Mouse (Mus musculus) CD4-positive naive resting alpha-beta T cell, adult 76 days (primary cell): ENCODE data around the gene Spag4. TPM values are rescaled to one million over a fixed set of nuclear protein-coding genes. Genes with fewer than 3 reads are reported as not detected.

Source experiments
- total RNA-seq: library from RNA; stranded (reverse); gene quantifications from one replicate; pipeline ENCODE4 v1.2.4, GENCODE M21; 2023

Gene Spag4
- 4.8 TPM for total RNA-seq

DNA sequence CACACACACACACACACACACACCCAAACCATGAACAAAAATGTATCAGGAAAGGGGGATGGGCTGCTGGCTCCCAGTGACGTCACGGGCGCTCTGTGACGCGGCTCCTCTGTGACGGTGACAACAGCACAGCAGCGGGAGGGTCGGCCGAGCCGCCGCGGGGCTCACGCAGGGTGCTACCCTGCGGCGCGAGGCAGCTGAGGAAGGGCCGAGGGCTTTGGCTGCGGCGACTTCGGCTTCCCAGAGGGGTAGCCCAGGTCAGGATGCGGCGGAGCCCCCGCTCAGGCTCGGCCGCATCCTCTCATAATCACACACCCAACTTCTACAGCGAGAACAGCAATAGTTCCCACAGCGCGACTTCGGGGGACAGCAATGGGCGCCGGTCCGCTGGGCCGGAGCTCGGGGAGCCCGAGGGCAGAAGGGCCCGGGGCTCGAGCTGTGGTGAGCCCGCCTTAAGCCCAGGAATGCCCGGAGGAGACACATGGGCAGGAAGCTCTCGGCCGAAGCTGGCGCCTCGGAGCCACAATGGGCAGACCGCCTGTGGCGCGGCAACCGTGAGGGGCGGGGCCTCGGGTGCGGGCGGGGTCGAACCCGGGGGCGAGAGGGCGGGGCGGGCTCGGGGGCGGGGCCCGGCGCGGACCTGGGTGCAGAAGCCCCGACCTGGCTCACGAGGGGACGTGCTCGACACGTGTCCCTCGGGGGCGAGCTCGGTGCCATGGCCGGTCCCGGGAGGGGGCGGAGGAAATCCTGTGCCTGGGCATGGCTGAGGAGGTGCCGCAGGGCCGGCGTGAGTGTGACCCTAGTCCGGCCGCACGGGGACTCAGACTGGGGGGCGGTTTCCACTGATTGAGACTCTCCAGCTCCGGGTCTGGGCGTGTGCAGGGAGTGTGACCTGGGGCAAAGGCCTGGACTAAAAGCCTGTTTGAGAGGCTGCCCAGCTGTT lies at the start of gene Spag4:
Gene Spag4 (plus strand): TSS at position 77 of the 943 bp plus-strand sequence.

DNA sequence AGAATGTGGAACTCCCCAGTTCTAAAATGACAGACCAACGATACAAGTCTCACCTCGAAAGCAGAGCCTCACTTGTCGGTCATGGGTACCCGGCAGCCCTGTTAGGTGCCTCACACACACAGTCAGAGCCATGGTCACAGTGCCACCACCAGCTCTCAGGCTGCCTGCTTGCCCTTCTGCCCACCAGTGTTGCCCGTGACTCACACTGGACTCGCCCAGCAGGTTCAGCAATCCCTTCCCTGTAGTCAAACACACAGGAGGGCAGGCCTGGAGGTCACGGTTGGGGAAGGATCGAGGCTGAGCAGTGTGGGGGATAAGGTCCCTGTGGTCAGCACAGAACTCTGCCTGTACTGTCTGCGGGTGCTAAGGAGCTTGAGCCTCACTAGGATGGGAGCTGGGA lies 12.2 kb upstream of the Spag4 start, which contains the start of gene Fer1l4:
Gene Fer1l4 (minus strand): TSS at position 132 of the 400 bp plus-strand sequence.

DNA sequence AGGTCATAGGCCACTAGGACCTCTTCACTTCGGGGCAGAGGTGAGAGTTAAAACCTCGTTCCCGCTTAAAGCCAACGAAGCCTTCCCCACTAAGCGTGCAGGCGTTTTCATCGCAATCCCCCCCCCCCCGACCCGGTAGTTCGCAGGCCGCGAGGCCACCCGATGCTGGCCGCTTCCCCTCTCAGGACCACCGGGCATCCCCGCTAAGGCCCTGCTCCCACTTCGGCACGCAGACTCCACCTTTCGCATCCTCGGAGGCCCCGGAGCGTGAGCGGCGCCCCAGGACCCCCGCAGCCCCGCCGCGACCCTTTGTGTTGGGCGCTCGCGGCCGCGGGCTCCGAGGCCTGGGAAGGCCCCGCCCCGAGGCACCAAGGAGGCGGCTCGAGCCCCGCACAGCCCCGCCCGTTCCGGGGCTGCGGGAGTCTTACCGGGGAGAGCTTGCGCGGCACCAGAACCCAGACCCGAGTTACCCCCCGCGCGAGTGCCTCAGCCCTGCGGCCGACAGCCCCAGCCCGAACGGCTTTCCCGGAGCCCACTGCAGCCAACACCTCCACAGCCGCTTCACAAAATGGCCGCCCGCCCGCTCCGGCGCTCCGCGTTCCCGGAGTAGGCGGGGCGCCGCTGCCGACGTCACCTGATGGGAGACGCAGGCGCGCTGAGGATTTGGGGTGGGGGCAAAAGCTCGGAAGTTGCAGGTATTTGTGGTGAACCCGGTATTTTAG lies 46.5 kb downstream of the Spag4 start, which contains the start of the genes Cpne1 and Rbm12:
Gene Cpne1 (minus strand): TSS at position 608 of the 722 bp plus-strand sequence.
Gene Rbm12 (minus strand): TSS at position 621 of the 722 bp plus-strand sequence.

Other genes starting within 250 kb of the Spag4 start
- gene BC029722, start 245.7 kb upstream of the Spag4 start, total RNA-seq = 19.5 TPM
- 124 TPM for gene Eif6, start 238.2 kb upstream of the Spag4 start, total RNA-seq
- gene Fam83c, start 230.3 kb upstream of the Spag4 start, total RNA-seq = 0.18 TPM
- gene Uqcc1, start 134.9 kb upstream of the Spag4 start, total RNA-seq = 33.5 TPM
- not detected for gene Gm15557, start 124.4 kb upstream of the Spag4 start, total RNA-seq
- not detected for gene Gdf5, start 119.8 kb upstream of the Spag4 start, total RNA-seq
- 44.8 TPM for gene Cep250, start 108.7 kb upstream of the Spag4 start, total RNA-seq
- 2.0 TPM for gene 6430550D23Rik, start 57.2 kb upstream of the Spag4 start, total RNA-seq
- 52.1 TPM for gene Ergic3, start 57.1 kb upstream of the Spag4 start, total RNA-seq
- not detected for gene Fer1l4, start 12.2 kb upstream of the Spag4 start, total RNA-seq
- 45.9 TPM for gene Cpne1, start 46.8 kb downstream of the Spag4 start, total RNA-seq
- gene Rbm12, start 46.8 kb downstream of the Spag4 start, total RNA-seq = 23.6 TPM
- 26.2 TPM for gene Gm28036, start 61.9 kb downstream of the Spag4 start, total RNA-seq
- gene Romo1, start 78.9 kb downstream of the Spag4 start, total RNA-seq = 46.3 TPM
- 24.6 TPM for gene Nfs1, start 79.0 kb downstream of the Spag4 start, total RNA-seq
- gene Rbm39, start 115.1 kb downstream of the Spag4 start, total RNA-seq = 2,783 TPM
- 84.2 TPM for gene Phf20, start 131.3 kb downstream of the Spag4 start, total RNA-seq
- gene Cnbd2, start 247.1 kb downstream of the Spag4 start, total RNA-seq = 7.6 TPM
- 90.8 TPM for gene Scand1, start 247.5 kb downstream of the Spag4 start, total RNA-seq